Mouse (Mus musculus) limb, embryonic 12.5 days (tissue): ENCODE measurements around the gene Spdye4b. TPM values are rescaled to one million over a fixed set of nuclear protein-coding genes. Genes with fewer than 3 reads are reported as not detected.

Source experiments
- ATAC-seq: fragments of 200-750 bp; cut with Nextera tagmentation; 2 replicates; pipeline ENCODE4 v1.8.0; 2017; ENCODE audit warnings: low read depth, moderate TSS enrichment; ENCODE audit not compliant: insufficient number of reproducible peaks, insufficient read depth, low FRiP score, low TSS enrichment
- H3K27ac ChIP-seq: fragments of 300-500 bp; sonication (generic); 2 replicates; pipeline ENCODE4 v1.5.1; 2016; ENCODE audit warnings: mild to moderate bottlenecking, moderate library complexity
- H3K27me3 ChIP-seq: fragments of 300-500 bp; sonication (generic); 2 replicates; pipeline ENCODE4 v1.6.1; 2016; ENCODE audit warnings: mild to moderate bottlenecking, moderate library complexity
- H3K36me3 ChIP-seq: fragments of 300-500 bp; sonication (generic); 2 replicates; pipeline ENCODE4 v1.6.1; 2016; ENCODE audit warnings: mild to moderate bottlenecking, moderate library complexity
- H3K4me1 ChIP-seq: fragments of 300-500 bp; sonication (generic); replicated peaks from 2 replicates; pipeline ENCODE4 v1.6.1; 2016
- H3K4me2 ChIP-seq: fragments of 300-500 bp; sonication (generic); 2 replicates; pipeline ENCODE4 v1.6.1; 2016; ENCODE audit warnings: mild to moderate bottlenecking, moderate library complexity
- H3K4me3 ChIP-seq: fragments of 300-500 bp; sonication (generic); replicated peaks from 2 replicates; pipeline ENCODE4 v1.5.1; 2016; ENCODE audit warnings: mild to moderate bottlenecking
- H3K9ac ChIP-seq: fragments of 300-500 bp; sonication (generic); replicated peaks from 2 replicates; pipeline ENCODE4 v1.6.1; 2016; ENCODE audit warnings: mild to moderate bottlenecking, moderate library complexity
- H3K9me3 ChIP-seq: fragments of 300-500 bp; sonication (generic); 2 replicates; pipeline ENCODE4 v1.6.1; 2016; ENCODE audit warnings: mild to moderate bottlenecking, moderate library complexity
- WGBS: fragments of 180-500 bp; shearing (Covaris S2); methylation state at CpG from one replicate; pipeline ENCODE4 v1.1.7; 2016; 5-methylcytosine and 5-hydroxymethylcytosine counted together
- polyA plus RNA-seq: library from polyadenylated mRNA; unstranded; fragments of >200 nt; fragmentation: Nextera tagmentation; extraction: Ambion mirVana; gene quantifications from 2 replicates; pipeline ENCODE4 v1.2.1, GENCODE M21; 2016

Spdye4b gene
- polyA plus RNA-seq, 1 experiment from 2014 or later: not detected

- no peak for ATAC-seq
- 62% methylated on average over 2 of the region's 2 CpGs for WGBS
Observed at GRCm38 (mm10) chr5:143213832-143214231, 33.0 kb downstream of the Spdye4b start.

GRCm38 (mm10) chr5:143220996-143221395 is 40.2 kb downstream of the Spdye4b start:
- Histone ChIP-seq H3K9ac (no peak overlapping the region), H3K4me2 (no peak overlapping the region), H3K36me3 (no peaks in the 10 kb centered on the region), H3K4me1 (no peaks in the 10 kb centered on the region), H3K27ac (no peak overlapping the region), H3K27me3 (no peaks in the 10 kb centered on the region), H3K9me3 (no peaks in the 10 kb centered on the region), H3K4me3 (no peak overlapping the region)
- 85% methylated on average over 5 of the region's 5 CpGs for WGBS
- no peak for ATAC-seq

More at GRCm38 (mm10) chr5:143213832-143214231, 33.0 kb downstream of the Spdye4b start:
- Histone ChIP-seq H3K9ac (no peak overlapping the region), H3K27ac (no peak overlapping the region), H3K4me1 (no peaks in the 10 kb centered on the region), H3K9me3 (peaks cover 2% of the 10 kb centered on the region), H3K4me2 (no peak overlapping the region), H3K36me3 (no peaks in the 10 kb centered on the region), H3K4me3 (no peak overlapping the region), H3K27me3 (no peaks in the 10 kb centered on the region)

GRCm38 (mm10) chr5:143222287-143222686 is 41.5 kb downstream of the Spdye4b start:
- WGBS: 69% methylated on average over 1 of the region's 1 CpGs
- Histone ChIP-seq H3K4me3 (no peak overlapping the region), H3K27me3 (no peaks in the 10 kb centered on the region), H3K4me2 (no peak overlapping the region), H3K4me1 (no peaks in the 10 kb centered on the region), H3K9ac (no peak overlapping the region), H3K9me3 (no peaks in the 10 kb centered on the region), H3K36me3 (no peaks in the 10 kb centered on the region), H3K27ac (no peak overlapping the region)
- no peak for ATAC-seq

- Histone ChIP-seq H3K4me2 (no peak within 1 kb of the TSS), H3K9ac (no peak within 1 kb of the TSS), H3K4me1 (no peaks in the 10 kb centered on the region), H3K9me3 (peaks cover 18% of the 10 kb centered on the region), H3K36me3 (no peaks in the 10 kb centered on the region), H3K27ac (no peak within 1 kb of the TSS), H3K27me3 (no peaks in the 10 kb centered on the region), H3K4me3 (no peak within 1 kb of the TSS)
- no peak for ATAC-seq
- 91% methylated on average over 3 of the region's 3 CpGs for WGBS
Observed at GRCm38 (mm10) chr5:143226790-143227189, 46.0 kb downstream of the Spdye4b start, which contains the start of gene Spdye4a. Gene Spdye4a (minus strand): TSS chr5:143226890.

- Histone ChIP-seq H3K9ac (peak within 1 kb of the TSS; percentile 89), H3K27ac (peak within 1 kb of the TSS; percentile 99), H3K36me3 (peaks cover 36% of the 10 kb centered on the region), H3K4me1 (peaks cover 19% of the 10 kb centered on the region), H3K4me2 (peak within 1 kb of the TSS; percentile 75), H3K9me3 (no peaks in the 10 kb centered on the region), H3K27me3 (no peaks in the 10 kb centered on the region), H3K4me3 (peak within 1 kb of the TSS; percentile 90)
- under 1% methylated on average over 58 of the region's 58 CpGs for WGBS
- peak; percentile 96 for ATAC-seq
Observed at GRCm38 (mm10) chr5:143235028-143235693, 54.3 kb downstream of the Spdye4b start, which contains the start of gene Zfp12. Gene Zfp12 (plus strand): TSS chr5:143235163.

- no peaks in the 10 kb centered on the region for H3K27me3 ChIP-seq
- 51% methylated on average over 9 of the region's 9 CpGs for WGBS
- H3K27ac ChIP-seq: no peak overlapping the region
Observed at GRCm38 (mm10) chr5:143236036-143236435, 55.2 kb downstream of the Spdye4b start.

GRCm38 (mm10) chr5:143244926-143245325 is 64.1 kb downstream of the Spdye4b start:
- Histone ChIP-seq H3K4me2 (no peak overlapping the region), H3K9me3 (no peaks in the 10 kb centered on the region), H3K4me1 (no peaks in the 10 kb centered on the region), H3K9ac (no peak overlapping the region), H3K36me3 (peaks cover 100% of the 10 kb centered on the region), H3K27ac (no peak overlapping the region), H3K27me3 (peaks cover 3% of the 10 kb centered on the region), H3K4me3 (no peak overlapping the region)
- 96% methylated on average over 26 of the region's 26 CpGs for WGBS
- no peak for ATAC-seq

More at GRCm38 (mm10) chr5:143236036-143236435, 55.2 kb downstream of the Spdye4b start:
- Histone ChIP-seq H3K4me1 (peaks cover 19% of the 10 kb centered on the region), H3K4me2 (peak overlapping the region; percentile 75), H3K4me3 (peak overlapping the region; percentile 90), H3K36me3 (peaks cover 45% of the 10 kb centered on the region), H3K9ac (peak overlapping the region; percentile 89), H3K9me3 (no peaks in the 10 kb centered on the region)
- ATAC-seq: no peak

- H3K36me3 ChIP-seq: peaks cover 82% of the 10 kb centered on the region
- peaks cover 73% of the 10 kb centered on the region for H3K27me3 ChIP-seq
- peaks cover 25% of the 10 kb centered on the region for H3K4me1 ChIP-seq
- WGBS: 49% methylated on average over 6 of the region's 6 CpGs
- no peak overlapping the region for H3K9ac ChIP-seq
- H3K27ac ChIP-seq: no peak overlapping the region
- no peaks in the 10 kb centered on the region for H3K9me3 ChIP-seq
- no peak overlapping the region for H3K4me3 ChIP-seq
- ATAC-seq: no peak
- H3K4me2 ChIP-seq: no peak overlapping the region
Observed at GRCm38 (mm10) chr5:143252039-143252438, 71.2 kb downstream of the Spdye4b start.

- Histone ChIP-seq H3K36me3 (peaks cover 82% of the 10 kb centered on the region), H3K4me3 (peak overlapping the region; percentile 46), H3K4me1 (peaks cover 25% of the 10 kb centered on the region), H3K9me3 (no peaks in the 10 kb centered on the region), H3K27me3 (peaks cover 80% of the 10 kb centered on the region), H3K4me2 (peak overlapping the region; percentile 80), H3K27ac (no peak overlapping the region), H3K9ac (no peak overlapping the region)
- 8% methylated on average over 18 of the region's 18 CpGs for WGBS
- ATAC-seq: no peak
Observed at GRCm38 (mm10) chr5:143252791-143253185, 72.0 kb downstream of the Spdye4b start.

- no peak for ATAC-seq
- H3K9ac ChIP-seq: peak overlapping the region; percentile 50
- under 1% methylated on average over 103 of the region's 103 CpGs for WGBS
Observed at GRCm38 (mm10) chr5:143253186-143253880, 72.5 kb downstream of the Spdye4b start.

GRCm38 (mm10) chr5:143253881-143254486 is 73.2 kb downstream of the Spdye4b start:
- H3K9ac ChIP-seq: peak overlapping the region; percentile 50

More at GRCm38 (mm10) chr5:143253186-143253880, 72.5 kb downstream of the Spdye4b start:
- Histone ChIP-seq H3K4me1 (peaks cover 25% of the 10 kb centered on the region), H3K4me2 (peak overlapping the region; percentile 80), H3K27ac (no peak overlapping the region), H3K36me3 (peaks cover 81% of the 10 kb centered on the region), H3K9me3 (no peaks in the 10 kb centered on the region), H3K4me3 (peak overlapping the region; percentile 46), H3K27me3 (peaks cover 86% of the 10 kb centered on the region)

More at GRCm38 (mm10) chr5:143253881-143254486, 73.2 kb downstream of the Spdye4b start:
- peaks cover 25% of the 10 kb centered on the region for H3K4me1 ChIP-seq
- ATAC-seq: no peak
- no peak overlapping the region for H3K27ac ChIP-seq
- H3K9me3 ChIP-seq: no peaks in the 10 kb centered on the region
- peak overlapping the region; percentile 46 for H3K4me3 ChIP-seq
- WGBS: 3% methylated on average over 81 of the region's 81 CpGs
- peak overlapping the region; percentile 80 for H3K4me2 ChIP-seq
- peaks cover 89% of the 10 kb centered on the region for H3K27me3 ChIP-seq
- peaks cover 78% of the 10 kb centered on the region for H3K36me3 ChIP-seq
